Mouse (Mus musculus): ENCODE measurements around the gene Tesmin.

The Tesmin gene

GRCm38 (mm10) chr19:3388629-3389057 lies at the start of gene Tesmin:
Gene Tesmin (plus strand): TSS chr19:3388857.
- DNase-seq (ENCODE audit: low read depth in 2 of 2, low spot score in 2 of 2) = peak; percentile 66 to 80

- DNase-seq (ENCODE audit: low read depth in 2 of 2, low spot score in 2 of 2) = no peak
These were observed 49.5 kb upstream of the Tesmin start for GRCm38 (mm10) chr19:3339187-3339586.

GRCm38 (mm10) chr19:3341021-3341420 lies 47.6 kb upstream of the Tesmin start:
- no peak for DNase-seq (ENCODE audit: low read depth in 2 of 2, low spot score in 2 of 2)

- no peak for DNase-seq (ENCODE audit: low read depth in 2 of 2, low spot score in 2 of 2)
These were observed 44.7 kb upstream of the Tesmin start for GRCm38 (mm10) chr19:3343929-3344328.

- DNase-seq (ENCODE audit: low read depth in 2 of 2, low spot score in 2 of 2) = no peak
These were observed 43.8 kb upstream of the Tesmin start for GRCm38 (mm10) chr19:3344636-3345544.

GRCm38 (mm10) chr19:3347784-3348183 lies 40.9 kb upstream of the Tesmin start:
- peak in 1 of 2 experiments; percentile 23 for DNase-seq (ENCODE audit: low read depth in 2 of 2, low spot score in 2 of 2)

- DNase-seq (ENCODE audit: low read depth in 2 of 2, low spot score in 2 of 2) = no peak
These were observed 35.1 kb upstream of the Tesmin start for GRCm38 (mm10) chr19:3353415-3354111.

- peak; percentile 11 to 33 for DNase-seq (ENCODE audit: low read depth in 2 of 2, low spot score in 2 of 2)
These were observed 33.6 kb upstream of the Tesmin start for GRCm38 (mm10) chr19:3355096-3355495.

GRCm38 (mm10) chr19:3356516-3356915 lies 32.1 kb upstream of the Tesmin start:
- DNase-seq (ENCODE audit: low read depth in 2 of 2, low spot score in 2 of 2) = no peak

- DNase-seq (ENCODE audit: low read depth in 2 of 2, low spot score in 2 of 2) = no peak
These were observed 31.0 kb upstream of the Tesmin start for GRCm38 (mm10) chr19:3357620-3358019.

- no peak for DNase-seq (ENCODE audit: low read depth in 2 of 2, low spot score in 2 of 2)
These were observed 28.6 kb upstream of the Tesmin start for GRCm38 (mm10) chr19:3359841-3360588.

GRCm38 (mm10) chr19:3363510-3363909 lies 25.1 kb upstream of the Tesmin start:
- no peak for DNase-seq (ENCODE audit: low read depth in 2 of 2, low spot score in 2 of 2)

- DNase-seq (ENCODE audit: low read depth in 2 of 2, low spot score in 2 of 2) = no peak
These were observed 23.6 kb upstream of the Tesmin start for GRCm38 (mm10) chr19:3365089-3365488.

GRCm38 (mm10) chr19:3368276-3368675 lies 20.4 kb upstream of the Tesmin start:
- no peak for DNase-seq (ENCODE audit: low read depth in 2 of 2, low spot score in 2 of 2)

- no peak for DNase-seq (ENCODE audit: low read depth in 2 of 2, low spot score in 2 of 2)
These were observed 15.3 kb upstream of the Tesmin start for GRCm38 (mm10) chr19:3373380-3373779.

GRCm38 (mm10) chr19:3374028-3374427 lies 14.6 kb upstream of the Tesmin start:
- DNase-seq (ENCODE audit: low read depth in 2 of 2, low spot score in 2 of 2) = peak in 1 of 2 experiments; percentile 16

GRCm38 (mm10) chr19:3375945-3376495 lies 12.6 kb upstream of the Tesmin start:
- DNase-seq (ENCODE audit: low read depth in 2 of 2, low spot score in 2 of 2) = no peak

GRCm38 (mm10) chr19:3376966-3377715 lies 11.5 kb upstream of the Tesmin start:
- no peak for DNase-seq (ENCODE audit: low read depth in 2 of 2, low spot score in 2 of 2)

GRCm38 (mm10) chr19:3378614-3379013 lies 10.0 kb upstream of the Tesmin start:
- DNase-seq (ENCODE audit: low read depth in 2 of 2, low spot score in 2 of 2) = no peak

GRCm38 (mm10) chr19:3388061-3388460 lies 596 bp upstream of the Tesmin start:
- DNase-seq (ENCODE audit: low read depth in 2 of 2, low spot score in 2 of 2) = no peak
